Mouse (Mus musculus) T-helper 2 cell (primary cell): ENCODE results near the gene Gcm1.

Experiments used
- in situ Hi-C: fragments of 300-600 bp; cut with MboI, MseI; formaldehyde crosslinking; loops from one replicate; pipeline ENCODE4 v1.15.1; 2025; ENCODE audit warnings: high pct_unique_total_duplicates

Gene Gcm1

DNA sequence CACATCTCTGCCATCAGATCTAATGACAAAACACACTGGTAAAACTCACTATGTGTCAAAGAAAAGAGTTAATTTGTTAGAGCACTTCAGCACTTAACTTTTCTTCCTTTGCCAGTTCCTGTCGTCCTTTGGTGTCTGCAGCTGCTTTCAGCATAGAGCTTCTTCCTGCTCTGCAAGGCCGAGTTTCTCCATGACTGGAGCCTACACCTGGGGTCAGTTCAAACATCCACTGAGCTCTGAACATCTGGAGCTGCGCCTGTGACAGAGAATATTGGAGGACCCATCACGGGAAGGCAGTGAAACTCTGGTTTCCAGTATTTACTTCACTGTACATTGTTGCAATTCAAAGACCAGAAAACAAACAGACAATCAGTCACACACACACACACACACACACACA, 49.7 kb downstream of the Gcm1 start:
- in situ Hi-C loops: loop anchor here (10.0 kb wide), 1 partner anchor 187 kb away; the partner anchor contains the start of gene Elovl5

DNA sequence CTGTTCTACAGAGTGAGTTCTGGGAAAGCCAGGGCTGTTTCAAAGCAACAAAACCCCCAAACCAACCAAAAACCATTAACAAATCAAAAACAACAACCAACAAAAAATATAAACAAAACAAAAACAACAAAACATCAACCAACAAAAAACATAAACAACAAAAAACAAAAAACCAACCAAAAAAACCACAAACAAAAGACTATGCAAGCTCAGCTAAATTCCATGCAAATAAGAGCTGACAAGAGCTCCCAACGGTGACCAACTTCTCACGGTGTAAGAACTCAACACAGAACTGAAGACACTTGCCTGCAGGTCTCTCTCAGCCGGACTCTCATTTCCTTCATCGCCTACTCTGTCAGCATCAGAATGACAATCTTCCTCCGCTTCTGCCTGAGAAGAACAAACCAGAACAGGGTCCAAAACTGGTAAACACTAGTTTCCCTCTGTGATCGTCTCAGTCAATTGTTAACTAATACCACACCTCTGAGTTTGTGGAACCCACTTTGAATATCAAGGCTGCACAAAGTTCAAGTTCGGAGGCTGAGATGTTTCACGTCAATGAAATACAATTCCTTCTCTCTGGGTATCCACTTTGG, 52.3 kb downstream of the Gcm1 start:
- in situ Hi-C loops: loop anchor here (10.0 kb wide), 1 partner anchor 189 kb away; the partner anchor contains the start of gene Elovl5

DNA sequence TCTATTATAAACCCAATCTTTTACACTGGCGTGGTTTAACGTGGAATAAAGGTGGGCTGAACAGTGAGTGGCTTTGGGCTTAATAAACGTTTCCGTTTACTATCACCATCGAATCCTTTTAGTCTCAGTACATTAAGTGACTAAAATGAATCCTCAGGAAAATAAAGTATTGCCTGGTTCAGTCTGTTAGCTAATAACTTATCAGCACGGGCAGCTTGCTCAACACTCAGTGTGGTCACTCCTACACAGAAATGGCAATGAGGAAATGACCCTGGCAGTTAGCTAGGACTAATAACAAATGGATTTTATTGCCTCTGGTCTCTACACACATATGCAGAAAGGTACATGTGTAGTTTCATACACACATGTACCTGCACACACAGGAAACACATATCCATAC, 53.2 kb downstream of the Gcm1 start:
- in situ Hi-C loops: loop anchor here (5.0 to 10.0 kb wide), 2 partner anchors 67 to 190 kb away; partner anchors contain the start of gene Elovl5

DNA sequence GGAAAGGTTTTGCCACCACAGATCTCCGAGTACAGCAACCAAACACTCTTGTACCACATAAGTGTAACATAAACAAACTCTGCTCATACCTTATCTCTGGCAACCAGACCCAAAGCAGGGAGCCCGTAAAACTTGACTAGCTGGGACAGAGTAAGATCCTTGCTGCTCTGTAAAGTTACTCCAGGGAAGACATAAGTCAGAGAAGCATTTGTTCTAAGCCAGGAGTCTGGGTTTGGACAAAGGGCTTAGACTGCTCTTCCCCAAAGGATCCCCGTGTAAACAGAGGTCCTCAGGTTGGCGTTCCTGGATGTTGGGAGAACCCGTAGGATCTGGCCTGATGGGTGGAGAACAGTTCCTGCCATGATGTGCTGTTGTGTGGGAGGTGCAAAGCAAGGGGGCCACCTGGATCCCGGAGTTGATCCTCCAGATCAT, 53.8 kb downstream of the Gcm1 start:
- in situ Hi-C loops: loop anchor here (5.0 to 10.0 kb wide), 2 partner anchors 67 to 191 kb away; partner anchors contain the start of gene Elovl5

DNA sequence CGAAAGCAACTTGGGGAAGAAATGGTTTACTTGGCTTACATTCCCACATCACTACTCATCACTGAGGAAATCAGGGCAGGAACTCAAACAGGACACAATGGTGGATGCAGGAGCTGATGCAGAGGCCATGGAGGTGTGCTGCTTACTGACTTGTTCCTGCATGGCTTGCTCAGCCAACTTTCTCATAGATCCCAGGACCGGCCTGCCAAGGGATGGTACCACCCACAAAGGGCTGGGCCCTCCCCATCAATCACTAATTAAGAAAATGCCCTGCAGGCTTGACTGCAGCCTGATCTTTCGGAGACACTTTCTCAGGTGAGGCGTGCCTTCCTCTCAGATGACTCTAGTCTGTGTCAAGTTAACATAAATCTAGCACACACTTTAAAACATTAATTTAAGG, 55.1 kb downstream of the Gcm1 start:
- in situ Hi-C loops: loop anchor here (5.0 to 10.0 kb wide), 2 partner anchors 65 to 192 kb away; partner anchors contain the start of gene Elovl5

DNA sequence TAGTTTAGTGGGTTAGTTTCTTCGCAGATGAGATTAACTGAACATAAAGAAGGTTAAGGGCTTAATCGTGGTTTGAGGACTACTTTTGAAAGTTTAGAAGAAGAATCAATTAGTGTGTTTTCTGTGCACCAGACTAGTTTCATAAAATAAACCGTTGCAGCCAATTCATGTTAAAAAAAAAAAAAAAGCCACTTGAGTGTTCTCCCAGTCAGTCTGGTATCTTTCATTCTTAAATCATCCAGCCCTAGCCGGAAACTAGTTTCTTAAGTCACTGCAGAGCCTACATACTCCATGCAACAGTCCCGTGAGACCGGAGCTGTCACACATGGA, 55.8 kb downstream of the Gcm1 start:
- in situ Hi-C loops: loop anchor here (5.0 to 10.0 kb wide), 2 partner anchors 65 to 193 kb away; partner anchors contain the start of gene Elovl5

DNA sequence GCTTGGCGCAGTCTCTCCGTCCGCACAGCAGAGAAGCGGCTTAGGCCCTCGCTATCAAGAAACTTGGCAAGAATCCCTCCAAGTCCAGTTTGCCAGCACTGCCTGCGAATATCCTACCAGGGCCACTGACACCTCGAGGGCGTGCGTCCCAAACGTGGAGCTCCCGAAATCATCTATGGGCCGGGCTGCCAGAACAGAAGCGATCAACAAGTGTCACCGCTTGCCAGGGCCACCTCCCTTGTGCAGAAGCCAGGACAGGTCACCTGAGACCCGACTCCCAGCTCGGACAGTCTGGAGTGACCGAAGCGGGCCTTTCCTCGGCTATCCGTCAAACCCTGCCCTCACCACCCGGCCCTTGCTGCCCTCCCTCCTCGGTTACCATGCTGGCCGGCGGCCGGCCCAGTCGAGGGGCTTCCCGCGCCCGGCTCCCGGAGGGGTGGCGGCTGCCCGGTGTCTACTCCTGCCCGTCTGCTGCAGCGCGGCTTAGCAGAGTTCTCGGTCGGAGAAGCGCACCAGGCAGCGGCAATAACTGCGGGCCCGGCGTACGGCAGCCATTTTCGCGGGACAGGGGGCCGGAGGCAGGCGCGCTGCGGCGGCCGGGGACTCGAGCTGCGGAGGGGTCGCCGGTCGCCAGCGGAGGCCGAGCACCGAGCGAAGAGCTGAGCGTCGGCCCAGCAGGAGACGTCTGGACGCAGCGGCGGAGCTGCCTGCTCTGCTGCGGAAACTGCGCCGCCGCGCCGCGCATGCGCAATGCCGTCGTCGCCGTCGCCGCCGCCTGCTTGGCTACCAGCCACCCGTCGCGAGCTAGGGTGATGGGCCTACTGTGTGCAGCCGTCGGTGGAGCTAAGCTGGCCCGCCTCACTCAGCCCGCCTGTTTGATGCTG, 56.4 kb downstream of the Gcm1 start:
- in situ Hi-C loops: loop anchor here (5.0 to 10.0 kb wide), 2 partner anchors 64 to 193 kb away; partner anchors contain the start of gene Elovl5

DNA sequence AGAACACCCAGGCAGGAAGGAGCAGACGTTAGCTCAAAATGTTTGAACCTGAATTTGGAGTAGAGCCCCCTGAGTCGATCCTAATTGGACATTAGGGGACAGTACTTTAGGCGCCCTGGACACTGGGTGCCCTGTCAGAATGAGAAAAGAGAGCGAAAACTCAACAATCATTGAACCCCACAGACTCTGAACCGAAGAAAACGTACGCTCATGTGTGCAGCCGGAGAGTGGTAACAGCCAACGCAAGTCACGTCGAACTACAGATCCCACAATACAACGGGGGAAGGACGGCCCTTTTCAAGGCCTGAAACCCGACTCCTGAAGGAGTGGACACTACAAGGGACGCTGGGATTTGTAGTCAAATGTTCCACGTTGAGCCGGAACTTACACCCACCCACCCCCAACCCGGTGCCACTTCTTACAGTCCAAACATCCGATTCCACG, 57.1 kb downstream of the Gcm1 start, which contains the start of the genes Fbxo9 and Ick:
Gene Fbxo9 (minus strand): TSS at position 270 of the 444 bp plus-strand sequence.
Gene Ick (plus strand): TSS at position 397 of the 444 bp plus-strand sequence.
- in situ Hi-C loops: loop anchor here (5.0 to 10.0 kb wide), 2 partner anchors 63 to 194 kb away; partner anchors contain the start of gene Elovl5

DNA sequence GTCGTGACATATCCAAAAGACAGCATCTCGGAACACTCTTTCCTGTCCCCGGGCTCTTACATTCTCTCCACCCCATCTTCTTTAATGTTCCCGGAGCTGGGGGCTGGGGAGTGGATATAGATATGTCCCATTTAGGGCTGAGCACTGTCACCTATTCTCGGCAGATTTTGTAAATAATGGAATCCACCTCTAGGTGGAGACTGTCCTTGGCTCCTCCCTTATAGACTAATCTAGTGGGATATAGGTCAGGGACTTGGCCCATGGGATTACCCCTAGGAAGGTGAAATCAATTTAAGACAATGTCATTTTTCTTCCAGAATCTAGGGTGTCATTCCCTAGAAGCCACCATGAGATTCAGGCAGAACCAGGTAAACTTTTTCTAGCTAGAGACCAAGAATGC, 57.9 kb downstream of the Gcm1 start:
- in situ Hi-C loops: loop anchor here (5.0 to 10.0 kb wide), 2 partner anchors 63 to 195 kb away; partner anchors contain the start of gene Elovl5

DNA sequence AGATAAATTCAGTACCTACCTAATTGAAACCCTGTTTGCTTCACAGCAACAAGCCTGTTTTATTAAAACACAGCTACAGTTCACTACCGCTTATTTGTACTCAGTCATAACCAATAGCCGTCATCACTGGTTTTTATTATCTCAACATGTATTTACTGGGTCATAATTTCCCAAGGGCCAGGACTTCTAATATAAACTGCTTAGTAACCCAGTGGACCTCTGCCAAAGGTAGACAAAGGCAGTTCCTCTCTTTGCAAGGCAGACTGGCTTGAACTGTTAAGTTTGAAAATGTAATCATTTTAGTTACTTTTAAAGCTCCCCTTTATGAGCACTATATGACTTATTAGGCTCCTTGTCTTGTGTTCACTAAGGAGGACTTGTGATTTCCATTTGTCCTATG, 59.7 kb downstream of the Gcm1 start:
- in situ Hi-C loops: no loop called here

DNA sequence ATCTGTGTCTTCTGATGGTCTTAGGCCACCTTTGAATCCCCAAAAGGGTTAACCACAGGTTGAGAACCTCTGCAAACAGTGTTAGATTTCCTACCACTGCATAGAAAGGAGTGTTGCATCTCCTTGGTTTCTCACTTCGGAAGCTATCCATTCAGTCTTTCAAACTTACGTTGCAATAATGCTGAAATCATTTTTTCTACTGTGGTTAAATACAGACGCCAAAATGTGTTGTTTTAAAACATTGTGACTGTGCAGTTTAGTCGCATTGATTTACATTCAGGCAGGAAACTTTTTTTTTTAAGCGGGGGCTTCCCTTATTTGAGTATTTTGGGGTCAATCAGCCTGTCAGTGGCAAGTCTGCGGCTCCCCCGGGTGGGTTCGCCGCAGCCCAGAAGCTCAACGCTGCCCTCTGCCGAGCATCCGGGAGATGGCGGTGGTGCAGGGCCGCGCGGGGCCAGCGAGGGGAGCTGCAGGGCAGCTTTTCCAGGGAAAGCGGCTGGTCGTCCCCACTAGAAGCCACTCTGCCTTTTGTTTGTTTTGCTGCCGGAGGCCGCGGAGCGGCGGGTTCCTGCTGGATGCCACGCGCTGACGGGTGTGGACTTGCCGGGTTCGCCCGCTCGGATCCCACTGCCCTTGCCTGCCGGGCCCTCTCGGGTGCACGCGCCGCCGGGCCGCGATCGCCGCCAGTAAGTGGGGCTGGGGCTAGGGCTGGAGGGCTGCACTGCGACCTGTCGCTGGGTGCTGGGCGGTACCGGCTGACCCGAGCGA, 61.2 kb downstream of the Gcm1 start:
- in situ Hi-C loops: no loop called here

DNA sequence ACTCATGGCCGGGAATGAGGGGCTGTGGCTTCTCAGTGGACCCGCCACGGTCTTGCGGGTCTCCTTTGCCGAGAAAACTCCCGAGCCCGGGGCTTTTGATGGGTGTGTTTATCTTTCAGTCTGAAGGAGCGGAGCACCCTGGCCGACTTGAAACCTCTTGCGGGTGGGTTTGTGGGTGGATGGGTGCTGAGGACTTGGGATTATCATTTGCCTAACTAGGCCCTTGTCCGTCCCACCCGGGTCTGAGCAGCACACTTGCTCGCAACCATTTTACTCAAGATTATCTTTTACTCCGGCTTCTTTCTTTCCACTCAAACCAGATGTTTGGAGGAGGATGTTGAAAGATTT, 61.8 kb downstream of the Gcm1 start:
- in situ Hi-C loops: no loop called here
